Mouse (Mus musculus) bone marrow, adult 2 months (tissue): ENCODE measurements around the gene Krtap24-1. TPM values are rescaled to one million over a fixed set of nuclear protein-coding genes. Genes with fewer than 3 reads are reported as not detected.
A peak's percentile ranks its signal among the peaks of the same experiment; 100 is the strongest.

ENCODE experiments used
- H3K27ac ChIP-seq: fragments of 200-500 bp; 2 replicates; pipeline ENCODE4 v1.5.1; 2012; ENCODE audit warnings: low read depth, mild to moderate bottlenecking, control low read depth, inconsistent platforms, low read length; ENCODE audit not compliant: control insufficient read depth, poor library complexity, insufficient read depth
- H3K4me1 ChIP-seq: fragments of 200-500 bp; 2 replicates; pipeline ENCODE4 v1.6.1; 2011; ENCODE audit warnings: low read length; ENCODE audit not compliant: control insufficient read depth, insufficient read depth
- H3K4me3 ChIP-seq: fragments of 200-500 bp; replicated peaks from 2 replicates; pipeline ENCODE3; 2011; ENCODE audit warnings: mild to moderate bottlenecking, low read depth, low read length, control low read depth; ENCODE audit not compliant: control insufficient read depth
- CTCF ChIP-seq: fragments of 200-500 bp; IDR thresholded peaks from 2 replicates; pipeline ENCODE4 v1.5.1; 2011; ENCODE audit warnings: low read length, control low read depth; ENCODE audit not compliant: control insufficient read depth, insufficient read depth
- POLR2A ChIP-seq: fragments of 200-500 bp; IDR thresholded peaks from 2 replicates; pipeline ENCODE4 v1.6.1; 2011; ENCODE audit warnings: low read depth, mild to moderate bottlenecking, control low read depth, low read length, borderline replicate concordance; ENCODE audit not compliant: control insufficient read depth
- WGBS: fragments of 180-500 bp; shearing (Covaris S2); methylation state at CpG from one replicate; pipeline ENCODE4 v1.1.7; 2018; 5-methylcytosine and 5-hydroxymethylcytosine counted together
- polyA plus RNA-seq: library from polyadenylated mRNA; stranded (reverse); fragments of >200 nt; gene quantifications from 2 replicates; pipeline ENCODE4 v1.2.4, GENCODE M21; 2011; ENCODE audit warnings: low replicate concordance; ENCODE audit not compliant: missing spikeins, insufficient read depth, insufficient read length

The Krtap24-1 gene
- polyA plus RNA-seq, result not detected in 2 replicates

DNA sequence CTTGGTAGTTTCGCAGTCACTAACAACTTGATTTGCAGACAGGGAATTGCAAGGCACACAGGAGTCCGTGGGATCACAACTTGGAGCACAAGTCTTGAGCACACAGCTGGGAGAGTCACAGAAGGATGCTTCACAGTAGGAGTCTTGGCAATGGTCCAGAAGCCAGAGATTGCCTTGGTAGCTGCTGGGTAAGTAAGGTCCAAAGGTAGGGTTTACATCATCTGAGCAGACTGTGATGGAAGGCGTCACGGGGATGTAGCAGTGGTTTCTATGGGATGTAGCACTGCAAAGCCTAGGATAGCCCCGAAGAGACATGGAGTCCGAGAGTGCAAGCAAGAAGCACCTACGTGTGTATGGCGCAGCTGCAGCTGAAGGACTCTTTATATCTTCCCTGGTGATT, at the start of gene Krtap24-1:
Gene Krtap24-1 (minus strand): TSS at position 358 of the 400 bp plus-strand sequence.
- 87% methylated on average over 8 of the region's 8 CpGs for WGBS
- Histone ChIP-seq H3K27ac (no peak within 1 kb of the TSS), H3K4me1 (no peaks in the 10 kb centered on the region), H3K4me3 (no peak within 1 kb of the TSS)
- TF ChIP-seq POLR2A (no peak), CTCF (no peak)

DNA sequence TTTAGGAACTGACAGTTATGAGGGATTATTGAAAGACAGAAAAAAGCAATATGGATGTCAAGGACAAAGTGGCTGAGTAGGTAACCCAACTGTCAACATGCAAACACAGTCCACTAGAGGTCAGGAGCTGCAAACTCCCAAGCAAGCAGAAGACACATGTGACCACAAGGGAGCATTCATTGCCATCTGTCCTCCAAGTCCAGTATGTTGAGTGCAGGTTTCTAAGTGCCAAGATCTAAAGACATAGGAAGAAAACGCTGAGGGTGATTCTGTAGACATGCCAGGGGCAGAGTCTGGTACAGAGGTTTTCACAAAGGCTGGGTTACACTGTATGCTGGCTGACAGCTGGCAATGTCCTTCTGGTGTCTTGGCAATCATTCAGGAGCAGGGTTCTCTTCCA, 45.3 kb upstream of the Krtap24-1 start:
- no peak for TF ChIP-seq POLR2A
- peak; percentile 17; the same call in 1 of the 2 replicates for TF ChIP-seq CTCF
- H3K4me3 ChIP-seq, result no peak overlapping the region
- WGBS, result 38% methylated on average over 1 of the region's 1 CpGs
- H3K27ac ChIP-seq, result no peak overlapping the region
- no peaks in the 10 kb centered on the region for H3K4me1 ChIP-seq

DNA sequence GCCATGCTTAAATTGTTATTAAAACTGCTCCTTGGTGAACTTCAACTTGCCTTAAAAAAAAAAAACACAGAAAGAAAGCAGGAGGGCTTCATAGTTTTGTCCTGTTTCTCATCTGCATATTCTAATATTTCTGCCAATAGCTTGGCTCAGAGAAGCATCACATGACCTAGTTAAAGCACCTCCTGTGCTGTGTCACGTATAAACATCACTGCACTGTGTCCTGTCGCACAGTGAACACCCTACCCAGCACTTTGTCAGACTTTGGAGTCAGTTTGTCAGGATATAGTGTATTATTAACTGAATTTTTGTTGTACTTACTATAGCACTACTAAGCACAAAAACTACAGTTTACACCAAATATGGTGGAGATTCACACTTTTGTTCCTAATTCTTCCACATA, 39.9 kb upstream of the Krtap24-1 start:
- Histone ChIP-seq H3K4me1 (no peaks in the 10 kb centered on the region), H3K27ac (no peak overlapping the region), H3K4me3 (no peak overlapping the region)
- WGBS, result 49% methylated on average over 2 of the region's 2 CpGs
- no peak for TF ChIP-seq CTCF
- no peak for TF ChIP-seq POLR2A

DNA sequence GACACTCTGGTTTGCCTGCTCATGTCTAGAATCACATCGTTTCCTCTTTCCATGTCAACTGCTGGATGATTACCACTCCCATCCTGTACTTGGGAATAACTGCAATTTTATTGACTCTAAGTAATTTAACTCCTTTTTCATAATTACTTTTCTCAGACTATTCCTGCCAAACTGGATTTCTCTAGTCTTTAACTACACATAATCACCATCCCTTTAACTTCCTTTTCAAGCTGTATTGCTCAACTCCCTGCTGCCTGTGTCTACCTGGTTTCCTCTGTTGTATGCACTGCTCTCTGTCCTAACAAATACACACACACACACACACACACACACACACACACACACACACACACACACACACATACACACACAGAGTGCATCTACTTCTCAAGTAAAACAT, 39.0 kb upstream of the Krtap24-1 start:
- H3K4me1 ChIP-seq, result no peaks in the 10 kb centered on the region
- TF ChIP-seq CTCF, result no peak
- no peak overlapping the region for H3K27ac ChIP-seq
- H3K4me3 ChIP-seq, result no peak overlapping the region
- WGBS, result 86% methylated on average over 1 of the region's 1 CpGs

DNA sequence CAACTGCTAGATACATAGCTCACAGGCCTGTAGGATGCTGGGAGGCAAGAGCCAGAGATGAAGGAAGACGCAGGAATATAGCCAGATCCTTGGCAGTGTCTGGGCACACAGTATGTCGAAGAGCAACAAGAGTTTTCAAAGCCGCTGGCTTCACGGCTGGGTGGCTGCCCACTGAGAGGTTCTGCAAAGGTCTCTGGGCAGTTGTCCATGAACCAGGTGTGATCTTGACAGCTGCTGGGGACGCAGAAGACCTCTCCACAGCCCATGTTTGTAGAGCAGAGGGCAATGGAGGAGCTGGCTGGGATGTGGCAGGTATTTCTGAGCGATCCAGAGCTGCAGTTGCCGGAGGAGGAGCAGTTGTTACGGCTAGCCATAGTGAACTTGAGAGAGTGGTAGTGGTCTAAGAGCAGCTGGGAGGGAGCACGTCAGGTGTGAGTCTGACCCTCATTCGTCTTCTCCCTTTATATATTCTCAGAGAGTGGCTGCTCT, 35.3 kb upstream of the Krtap24-1 start, which contains the start of gene Krtap26-1:
Gene Krtap26-1 (minus strand): TSS at position 439 of the 489 bp plus-strand sequence.
- WGBS, result 79% methylated on average over 10 of the region's 10 CpGs
- TF ChIP-seq CTCF (no peak), POLR2A (no peak)

DNA sequence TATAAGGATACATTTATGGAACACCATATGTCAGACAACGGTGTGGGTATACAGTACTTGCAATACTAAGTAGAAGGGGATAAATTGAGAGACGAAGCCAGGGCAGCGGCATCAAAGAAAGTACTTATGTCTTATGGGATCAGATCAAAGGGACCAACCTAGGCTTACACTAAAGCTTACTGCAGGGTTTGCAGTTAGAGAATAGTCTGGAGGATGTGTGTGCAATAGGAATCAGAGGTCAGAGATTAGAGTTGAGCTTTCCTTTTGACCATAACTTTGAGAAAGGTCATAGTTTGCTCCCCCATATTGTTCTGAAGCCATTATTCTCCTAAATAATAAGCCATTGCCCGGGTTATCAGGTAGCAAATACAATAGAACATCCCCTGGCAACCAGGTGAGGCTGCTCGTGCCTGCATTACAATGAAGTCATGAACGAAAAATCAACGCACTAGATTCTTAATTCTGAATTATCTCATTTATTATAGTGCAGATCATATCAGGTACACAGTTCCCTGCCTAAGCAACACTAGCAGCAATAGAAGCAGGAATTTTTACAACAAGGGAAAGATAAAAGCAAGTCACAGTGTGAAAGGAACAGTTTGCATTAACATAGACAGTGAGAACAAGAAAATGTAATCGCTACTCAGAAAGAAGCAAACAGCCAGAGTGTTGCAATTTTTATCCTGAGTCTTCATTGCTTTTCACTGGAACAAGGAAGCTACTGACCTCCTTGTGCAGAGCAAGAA, 34.5 kb upstream of the Krtap24-1 start:
- WGBS, result 78% methylated on average over 8 of the region's 8 CpGs
- no peaks in the 10 kb centered on the region for H3K4me1 ChIP-seq
- H3K4me3 ChIP-seq, result no peak overlapping the region
- no peak overlapping the region for H3K27ac ChIP-seq
- no peak for TF ChIP-seq POLR2A
- no peak for TF ChIP-seq CTCF

More for the DNA sequence above, 35.3 kb upstream of the Krtap24-1 start, which contains the start of gene Krtap26-1:
- no peak within 1 kb of the TSS for H3K4me3 ChIP-seq
- H3K27ac ChIP-seq, result no peak within 1 kb of the TSS
- no peaks in the 10 kb centered on the region for H3K4me1 ChIP-seq

DNA sequence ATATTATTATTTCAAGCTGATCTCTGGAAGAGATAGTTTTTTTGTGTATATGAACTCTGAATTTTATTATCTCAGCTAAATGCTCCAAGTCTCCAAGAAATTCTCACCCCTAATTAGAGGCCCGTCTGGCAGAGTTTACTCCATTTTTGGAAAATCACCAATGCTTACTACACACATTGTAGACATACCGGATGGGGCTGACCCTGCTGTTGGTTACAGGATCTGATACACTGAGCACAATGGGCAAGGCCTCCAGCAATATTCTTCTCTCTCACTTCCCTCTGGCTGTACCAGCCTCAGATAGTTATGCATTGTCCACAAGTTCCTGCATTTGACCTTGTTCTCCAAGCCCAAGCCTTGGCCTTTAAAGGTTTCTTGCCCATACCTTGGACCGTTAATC, 28.0 kb upstream of the Krtap24-1 start:
- H3K4me1 ChIP-seq, result no peaks in the 10 kb centered on the region
- no peak overlapping the region for H3K4me3 ChIP-seq
- TF ChIP-seq CTCF (no peak), POLR2A (no peak)
- H3K27ac ChIP-seq, result no peak overlapping the region
- WGBS, result 80% methylated on average over 3 of the region's 3 CpGs

DNA sequence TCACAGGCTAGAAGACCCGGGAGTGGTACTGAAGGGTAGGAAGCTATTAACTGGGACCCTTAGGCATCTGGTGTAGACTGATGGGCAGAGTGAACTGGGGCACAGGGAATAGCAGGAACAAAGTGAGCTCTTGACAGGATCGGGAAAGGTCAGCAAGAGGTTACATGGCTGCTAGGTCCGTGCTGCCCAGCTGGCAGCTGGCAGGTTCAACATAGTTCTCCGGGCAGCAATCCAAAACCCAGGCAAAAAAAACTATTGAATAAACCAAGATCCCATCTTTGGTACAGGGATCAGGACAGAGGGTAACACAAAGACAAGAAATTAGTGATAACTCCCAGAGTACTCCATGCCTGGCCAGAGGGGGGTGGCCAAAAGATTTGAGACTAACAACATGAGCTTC, 23.1 kb upstream of the Krtap24-1 start:
- TF ChIP-seq CTCF (no peak), POLR2A (no peak)
- Histone ChIP-seq H3K4me1 (no peaks in the 10 kb centered on the region), H3K4me3 (no peak overlapping the region), H3K27ac (no peak overlapping the region)
- 80% methylated on average over 4 of the region's 4 CpGs for WGBS
